ENCODE assay signal across 19 mouse cellular contexts in the genomic region with DNA sequence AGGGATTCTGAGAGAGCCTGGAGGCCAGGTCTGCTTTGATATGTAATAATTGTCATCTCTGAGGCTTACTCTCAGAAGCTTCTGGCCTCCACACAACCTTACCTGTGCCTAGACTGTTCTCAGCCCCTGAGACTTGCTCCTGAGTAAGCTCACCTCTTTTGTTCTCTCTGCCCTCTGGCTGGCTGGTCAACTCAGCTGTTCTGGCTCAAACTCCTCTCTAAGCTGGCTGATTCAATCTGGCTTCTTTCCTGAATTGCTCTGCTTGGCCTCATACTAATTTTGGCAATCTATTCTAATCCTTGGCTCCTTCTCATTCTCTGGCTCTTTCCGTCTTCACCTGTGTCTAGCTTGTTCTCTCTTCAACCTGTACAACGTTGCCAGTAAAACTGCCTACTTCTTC. TPM values are rescaled to one million over a fixed set of nuclear protein-coding genes. Genes with fewer than 3 reads are reported as not detected.
A peak's percentile ranks its signal among the peaks of the same experiment; 100 is the strongest.
DNase-seq lines count a peak whose midpoint lies in the region; ATAC-seq lines count a peak whose summit lies in the region.
"Had no signal": no experiment of that assay in that cellular context is flagged by ENCODE, and none has a peak within 500 bp of the region (broad histone marks: within the 10 kb centered on the region; RNA-seq: fewer than 3 reads in every experiment).

No protein-coding gene starts in this region.

- H3K27me3 ChIP-seq in forebrain, embryonic 10.5 days (ENCODE audit: poor library complexity, severe bottlenecking) = no peaks in the 10 kb centered on the region
- H3K27me3 ChIP-seq in forebrain, embryonic 13.5 days = no peaks in the 10 kb centered on the region
- H3K27me3 ChIP-seq in kidney, embryonic 15.5 days = no peaks in the 10 kb centered on the region
- H3K27me3 ChIP-seq in liver, embryonic 16.5 days (ENCODE audit: control insufficient read depth, insufficient read depth, low read depth, low read length) = no peaks in the 10 kb centered on the region
- H3K27me3 ChIP-seq: heart, embryonic 15.5 days; hindbrain, embryonic 13.5 days; limb, embryonic 12.5 days; midbrain, embryonic 13.5 days; Patski had no signal

- H3K4me1 ChIP-seq in forebrain, embryonic 10.5 days = peaks cover 14% of the 10 kb centered on the region
- no peaks in the 10 kb centered on the region for H3K4me1 ChIP-seq in forebrain, embryonic 13.5 days
- peaks cover 20% of the 10 kb centered on the region for H3K4me1 ChIP-seq in kidney, embryonic 15.5 days
- peaks cover 30% of the 10 kb centered on the region for H3K4me1 ChIP-seq in liver, embryonic 16.5 days (ENCODE audit: control insufficient read depth, low read depth, low read length)
- H3K4me1 ChIP-seq: heart, embryonic 15.5 days; hindbrain, embryonic 13.5 days; limb, embryonic 12.5 days; midbrain, embryonic 13.5 days had no signal

- H3K27ac ChIP-seq in forebrain, embryonic 10.5 days = 0 out of 2 replicates have a peak overlapping the region, but pooled peaks have one; percentile 40
- no peak overlapping the region for H3K27ac ChIP-seq in forebrain, embryonic 13.5 days
- no peak overlapping the region for H3K27ac ChIP-seq in kidney, embryonic 15.5 days
- peak overlapping the region; percentile 65 for H3K27ac ChIP-seq in liver, embryonic 16.5 days (ENCODE audit: low read length)
- H3K27ac ChIP-seq: heart, embryonic 15.5 days; hindbrain, embryonic 13.5 days; limb, embryonic 12.5 days; midbrain, embryonic 13.5 days had no signal

- H3K4me2 ChIP-seq in forebrain, embryonic 13.5 days = no peak overlapping the region
- no peak overlapping the region for H3K4me2 ChIP-seq in kidney, embryonic 15.5 days
- H3K4me2 ChIP-seq in liver, embryonic 16.5 days (ENCODE audit: low read depth, low read length) = no peak overlapping the region
- H3K4me2 ChIP-seq: heart, embryonic 15.5 days; hindbrain, embryonic 13.5 days; limb, embryonic 12.5 days; midbrain, embryonic 13.5 days had no signal

- no peaks in the 10 kb centered on the region for H3K9me3 ChIP-seq in forebrain, embryonic 10.5 days
- no peaks in the 10 kb centered on the region for H3K9me3 ChIP-seq in forebrain, embryonic 13.5 days (replicated peaks)
- H3K9me3 ChIP-seq in kidney, embryonic 15.5 days (replicated peaks) = no peaks in the 10 kb centered on the region
- H3K9me3 ChIP-seq in liver, embryonic 16.5 days (replicated peaks; ENCODE audit: control insufficient read depth, low read length) = no peaks in the 10 kb centered on the region
- H3K9me3 ChIP-seq: heart, embryonic 15.5 days; hindbrain, embryonic 13.5 days; midbrain, embryonic 13.5 days had no signal

- ATAC-seq in forebrain, embryonic 13.5 days = no peak
- ATAC-seq in kidney, embryonic 15.5 days (replicated peaks; ENCODE audit: low FRiP score) = no peak
- ATAC-seq in liver, embryonic 16.5 days (ENCODE audit: low read depth) = no peak
- ATAC-seq: midbrain, embryonic 13.5 days; Patski had no signal

- no peaks in the 10 kb centered on the region for H3K36me3 ChIP-seq in forebrain, embryonic 10.5 days (replicated peaks)
- no peaks in the 10 kb centered on the region for H3K36me3 ChIP-seq in forebrain, embryonic 13.5 days (ENCODE audit: poor library complexity, severe bottlenecking)
- H3K36me3 ChIP-seq in kidney, embryonic 15.5 days = no peaks in the 10 kb centered on the region
- H3K36me3 ChIP-seq in liver, embryonic 16.5 days (ENCODE audit: control insufficient read depth, insufficient read depth) = no peaks in the 10 kb centered on the region
- H3K36me3 ChIP-seq: heart, embryonic 15.5 days; hindbrain, embryonic 13.5 days; limb, embryonic 12.5 days; midbrain, embryonic 13.5 days had no signal

- no peak overlapping the region for H3K9ac ChIP-seq in forebrain, embryonic 13.5 days
- no peak overlapping the region for H3K9ac ChIP-seq in kidney, embryonic 15.5 days
- no peak overlapping the region for H3K9ac ChIP-seq in liver, embryonic 16.5 days (ENCODE audit: low read depth, low read length)
- H3K9ac ChIP-seq: heart, embryonic 15.5 days; hindbrain, embryonic 13.5 days; limb, embryonic 12.5 days; midbrain, embryonic 13.5 days had no signal

- no peak for DNase-seq in forebrain, embryonic 10.5 days (ENCODE audit: extremely low spot score, low spot score)
- peak; percentile 72 for DNase-seq in kidney, adult 9 months
- DNase-seq in kidney, postnatal 14 days = peak; percentile 17
- DNase-seq in left cerebral cortex, postnatal 36 days (ENCODE audit: low spot score in 2 of 2) = no peak
- no peak for DNase-seq in lung, postnatal 25 days (ENCODE audit: low spot score)
- DNase-seq: cerebellum, adult 11 months; cerebellum, postnatal 25 days; lung, postnatal 14 days; thymus, postnatal 4 days had no signal

- no peak overlapping the region for H3K4me3 ChIP-seq in forebrain, embryonic 10.5 days
- H3K4me3 ChIP-seq in forebrain, embryonic 13.5 days = no peak overlapping the region
- H3K4me3 ChIP-seq in kidney, embryonic 15.5 days (replicated peaks) = no peak overlapping the region
- H3K4me3 ChIP-seq in liver, embryonic 16.5 days (ENCODE audit: low read depth, low read length) = no peak overlapping the region
- H3K4me3 ChIP-seq: erythroblast, embryonic 14.5 days; heart, embryonic 15.5 days; hindbrain, embryonic 13.5 days; limb, embryonic 12.5 days; midbrain, embryonic 13.5 days; myocyte had no signal

- 95% methylated on average over 2 of the region's 2 CpGs for WGBS in forebrain, embryonic 10.5 days
- WGBS in forebrain, embryonic 13.5 days = 92% methylated on average over 2 of the region's 2 CpGs
- WGBS in kidney, embryonic 15.5 days = 90% methylated on average over 2 of the region's 2 CpGs
- WGBS in liver, embryonic 16.5 days (ENCODE audit: insufficient replicate concordance) = 52% methylated on average over 2 of the region's 2 CpGs

- intact Hi-C loops in left cerebral cortex, postnatal 36 days (cut with DNase I) = no loop called here

RNA-seq across cellular contexts. Expression of a gene that starts 25.6 kb away (rescaled TPM):
- polyA plus RNA-seq in forebrain, embryonic 10.5 days (2016; fragmentation: Nextera tagmentation; extraction: Ambion mirVana) = 290 and 300 TPM in 2 replicates
- 236 and 250 TPM in 2 replicates for polyA plus RNA-seq in forebrain, embryonic 13.5 days (2015; fragmentation: Nextera tagmentation; extraction: Ambion mirVana)
- polyA plus RNA-seq in kidney, embryonic 15.5 days (2015; fragmentation: Nextera tagmentation; extraction: Ambion mirVana) = 209 and 228 TPM in 2 replicates
- polyA plus RNA-seq in liver, embryonic 16.5 days (2015; fragmentation: Nextera tagmentation; extraction: Ambion mirVana) = 81.6 and 88.3 TPM in 2 replicates
- total RNA-seq in left cerebral cortex, postnatal 36 days (2021) = 100 to 1,000 TPM; 122 to 164 TPM

RNA-seq across cellular contexts. Expression of a gene that starts 53.1 kb away (rescaled TPM):
- 0.15 and 0.16 TPM in 2 replicates for polyA plus RNA-seq in forebrain, embryonic 10.5 days (2016; fragmentation: Nextera tagmentation; extraction: Ambion mirVana)
- 1.0 and 1.7 TPM in 2 replicates for polyA plus RNA-seq in forebrain, embryonic 13.5 days (2015; fragmentation: Nextera tagmentation; extraction: Ambion mirVana)
- polyA plus RNA-seq in kidney, embryonic 15.5 days (2015; fragmentation: Nextera tagmentation; extraction: Ambion mirVana) = 0.62 and 0.68 TPM in 2 replicates
- 0.09 and 0.34 TPM in 2 replicates for polyA plus RNA-seq in liver, embryonic 16.5 days (2015; fragmentation: Nextera tagmentation; extraction: Ambion mirVana)
- under 1 TPM; 0.41 to 0.62 TPM for total RNA-seq in left cerebral cortex, postnatal 36 days (2021)
- polyA plus RNA-seq: erythroblast, embryonic 14.5 days; Patski had no signal

Comparison
In these comparisons a context has a peak if more than half of its experiments do, and no peak if none do; other contexts are left out.
1. H3K27ac ChIP-seq: peak in forebrain, embryonic 10.5 days (single experiment) and liver, embryonic 16.5 days (single experiment); none in forebrain, embryonic 13.5 days (single experiment) and kidney, embryonic 15.5 days (single experiment).
2. DNase-seq: peak in kidney, adult 9 months (single experiment) and kidney, postnatal 14 days (single experiment); none in forebrain, embryonic 10.5 days (single experiment), left cerebral cortex, postnatal 36 days (0 of 2) and lung, postnatal 25 days (single experiment).